Mouse (Mus musculus): ENCODE data around the gene Rhd. TPM values are rescaled to one million over a fixed set of nuclear protein-coding genes. Genes with fewer than 3 reads are reported as not detected.
A peak's percentile ranks its signal among the peaks of the same experiment; 100 is the strongest.

Gene Rhd
- polyA plus RNA-seq, 1 experiment, result 1.6 TPM

DNA sequence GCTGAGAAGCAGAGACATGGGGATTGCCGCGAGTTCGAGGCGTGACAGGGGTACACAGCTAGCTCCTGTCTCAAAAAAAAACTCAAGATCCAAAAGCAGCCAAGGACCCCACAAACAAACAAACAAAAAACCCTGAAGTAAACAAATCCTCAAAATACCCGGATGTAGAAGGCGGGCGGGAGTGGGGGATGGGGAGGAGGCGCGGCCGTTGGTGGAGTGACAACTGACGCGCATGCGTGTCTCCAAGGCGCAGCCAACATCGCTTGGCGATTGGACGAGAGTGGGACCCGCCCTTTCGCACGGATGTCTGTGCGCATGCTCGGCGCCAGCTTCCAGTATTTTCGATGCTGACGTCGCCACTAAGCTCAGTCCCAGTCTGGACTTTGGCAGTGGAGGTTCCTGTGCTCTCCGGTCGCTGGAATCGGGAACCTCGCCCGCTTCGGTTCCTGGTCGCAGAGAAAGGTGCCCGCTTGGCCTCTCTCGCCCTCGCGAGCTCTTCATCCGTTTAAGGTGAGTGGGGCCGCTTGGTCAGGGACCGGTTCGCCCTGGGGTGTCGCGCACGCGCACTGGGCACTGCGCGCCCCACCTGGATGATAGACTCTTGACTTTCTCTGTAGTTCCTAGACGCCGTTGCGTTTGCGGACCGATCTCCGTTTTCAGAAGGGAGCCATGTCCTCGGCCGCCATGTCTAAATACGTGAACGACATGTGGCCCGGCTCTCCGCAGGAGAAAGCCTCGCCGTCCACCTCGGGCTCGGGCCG is 59.1 kb downstream of the Rhd start, which contains the start of gene Rsrp1:
Gene Rsrp1 (plus strand): TSS at position 335 of the 761 bp plus-strand sequence.
- peak within 1 kb of the TSS; percentile 94 for H3K4me3 ChIP-seq (ENCODE audit: control insufficient read depth, low read depth, low read length)
- 0 out of 2 replicates have a peak, but pooled peaks have one; percentile 2 for TF ChIP-seq CTCF (IDR thresholded peaks at IDR 0.05; ENCODE audit: control insufficient read depth, insufficient read depth, insufficient replicate concordance, low read depth, low read length)
- peak; percentile 100 for TF ChIP-seq POLR2A (IDR thresholded peaks at IDR 0.05; ENCODE audit: control insufficient read depth, low read depth, low read length)
- peak within 1 kb of the TSS; percentile 98 for H3K27ac ChIP-seq (ENCODE audit: control insufficient read depth, insufficient read depth, low read depth, low read length)
- peaks cover 10% of the 10 kb centered on the region for H3K4me1 ChIP-seq (ENCODE audit: control insufficient read depth, insufficient read depth, low read length)
- peaks cover 8% of the 10 kb centered on the region for H3K36me3 ChIP-seq (ENCODE audit: control insufficient read depth, insufficient read depth, low read length)
- no peaks in the 10 kb centered on the region for H3K27me3 ChIP-seq (ENCODE audit: control insufficient read depth, insufficient read depth, low read length)

DNA sequence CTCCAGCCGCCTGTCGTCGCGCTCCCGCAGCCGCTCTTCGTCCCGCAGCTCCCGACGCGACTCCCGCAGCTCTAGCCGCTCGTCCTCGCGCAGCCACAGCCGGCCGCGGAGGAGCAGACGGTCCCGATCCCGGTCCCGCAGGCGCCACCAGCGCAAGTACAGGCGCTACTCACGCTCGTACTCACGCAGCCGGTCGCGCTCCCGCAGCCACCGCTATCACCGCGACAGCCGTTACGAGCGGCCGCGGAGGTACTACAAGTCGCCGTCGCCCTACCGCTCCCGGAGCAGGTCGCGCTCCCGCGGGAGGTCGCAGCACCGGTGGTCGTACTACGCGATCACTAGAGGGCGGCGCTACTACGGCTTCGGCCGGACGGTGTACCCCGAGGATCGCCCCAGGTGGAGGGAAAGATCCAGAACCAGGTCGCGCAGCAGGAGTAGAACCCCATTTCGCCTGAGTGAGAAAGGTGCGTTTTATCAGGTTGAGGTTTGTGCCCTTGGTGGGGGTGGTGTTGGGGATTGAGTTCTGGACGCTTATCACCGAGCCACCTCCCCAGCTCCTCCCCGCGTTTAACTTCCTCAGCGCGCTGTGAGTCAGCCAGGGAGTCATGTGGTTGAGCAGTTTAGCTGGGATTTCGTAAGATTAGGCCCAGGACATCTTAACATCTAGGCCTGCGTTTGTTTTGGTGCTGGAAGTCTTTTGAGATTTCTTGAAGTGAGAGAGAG is 59.8 kb downstream of the Rhd start:
- peak overlapping the region; percentile 97 for H3K27ac ChIP-seq (ENCODE audit: control insufficient read depth, insufficient read depth, low read depth, low read length)
- TF ChIP-seq CTCF (IDR thresholded peaks at IDR 0.05; ENCODE audit: control insufficient read depth, insufficient read depth, insufficient replicate concordance, low read depth, low read length), result no peak
- no peak; the same call in 1 of the 2 replicates for TF ChIP-seq POLR2A (IDR thresholded peaks at IDR 0.05; ENCODE audit: control insufficient read depth, low read depth, low read length)
- H3K36me3 ChIP-seq (ENCODE audit: control insufficient read depth, insufficient read depth, low read length), result peaks cover 8% of the 10 kb centered on the region
- H3K4me3 ChIP-seq (ENCODE audit: control insufficient read depth, low read depth, low read length), result peak overlapping the region; percentile 94
- peaks cover 8% of the 10 kb centered on the region for H3K4me1 ChIP-seq (ENCODE audit: control insufficient read depth, insufficient read depth, low read length)
- H3K27me3 ChIP-seq (ENCODE audit: control insufficient read depth, insufficient read depth, low read length), result no peaks in the 10 kb centered on the region

DNA sequence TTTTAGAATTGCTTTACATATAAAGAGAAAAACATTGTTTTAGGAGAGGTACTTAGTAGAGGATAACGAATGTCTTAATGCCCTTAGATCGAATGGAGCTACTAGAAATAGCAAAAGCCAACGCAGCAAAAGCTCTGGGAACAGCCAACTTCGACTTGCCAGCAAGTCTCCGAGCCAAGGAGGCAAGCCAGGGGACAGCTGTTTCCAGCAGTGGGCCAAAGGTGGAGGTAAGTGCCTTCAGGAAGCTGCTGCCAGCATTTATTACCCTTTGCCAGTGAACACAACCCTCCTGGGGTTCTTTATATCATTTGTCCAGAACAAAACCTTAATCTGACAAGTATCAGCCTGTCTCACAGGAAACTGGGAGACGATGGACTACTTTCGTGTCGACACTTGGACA is 60.9 kb downstream of the Rhd start:
- TF ChIP-seq POLR2A (IDR thresholded peaks at IDR 0.05; ENCODE audit: control insufficient read depth, low read depth, low read length), result no peak
- TF ChIP-seq CTCF (IDR thresholded peaks at IDR 0.05; ENCODE audit: control insufficient read depth, insufficient read depth, insufficient replicate concordance, low read depth, low read length), result no peak
- H3K4me3 ChIP-seq (ENCODE audit: control insufficient read depth, low read depth, low read length), result peak overlapping the region; percentile 66
- H3K36me3 ChIP-seq (ENCODE audit: control insufficient read depth, insufficient read depth, low read length), result peaks cover 8% of the 10 kb centered on the region
- H3K4me1 ChIP-seq (ENCODE audit: control insufficient read depth, insufficient read depth, low read length), result peaks cover 6% of the 10 kb centered on the region
- no peak overlapping the region for H3K27ac ChIP-seq (ENCODE audit: control insufficient read depth, insufficient read depth, low read depth, low read length)
- H3K27me3 ChIP-seq (ENCODE audit: control insufficient read depth, insufficient read depth, low read length), result no peaks in the 10 kb centered on the region

DNA sequence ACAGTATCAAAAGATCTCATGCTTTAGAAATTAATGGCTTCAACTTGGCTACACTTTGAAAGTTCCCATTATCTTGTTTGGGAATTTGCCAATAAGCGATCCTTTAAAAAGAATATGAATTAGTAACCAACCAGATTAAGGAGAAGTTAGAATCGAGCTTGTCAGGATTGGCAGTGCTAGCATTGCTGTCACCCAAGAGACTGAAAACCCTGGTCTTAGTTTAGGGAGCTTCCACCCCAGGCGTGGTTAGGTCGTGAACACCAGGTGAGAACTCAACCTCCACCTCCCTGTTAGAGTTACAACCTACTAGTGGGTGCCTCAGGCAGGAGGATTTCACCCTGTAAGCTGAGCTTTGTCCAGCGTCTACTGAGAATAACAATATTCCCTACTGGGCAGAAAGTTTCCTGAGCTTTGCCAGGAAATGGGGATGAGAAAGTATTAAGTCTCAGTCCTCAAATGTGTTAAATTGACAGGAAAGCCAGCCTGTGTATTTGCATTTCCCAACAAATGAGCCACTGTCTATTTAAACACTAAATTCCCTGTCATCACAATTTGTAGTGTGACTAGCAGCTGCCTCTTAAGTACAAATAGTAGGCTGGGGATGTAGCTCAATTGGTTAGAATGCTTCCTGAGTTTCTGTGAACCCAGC is 63.6 kb downstream of the Rhd start:
- H3K4me3 ChIP-seq (ENCODE audit: control insufficient read depth, low read depth, low read length), result no peak overlapping the region
- no peak for TF ChIP-seq POLR2A (IDR thresholded peaks at IDR 0.05; ENCODE audit: control insufficient read depth, low read depth, low read length)
- no peak for TF ChIP-seq CTCF (IDR thresholded peaks at IDR 0.05; ENCODE audit: control insufficient read depth, insufficient read depth, insufficient replicate concordance, low read depth, low read length)
- H3K4me1 ChIP-seq (ENCODE audit: control insufficient read depth, insufficient read depth, low read length), result no peaks in the 10 kb centered on the region
- no peak overlapping the region for H3K27ac ChIP-seq (ENCODE audit: control insufficient read depth, insufficient read depth, low read depth, low read length)
- peaks cover 8% of the 10 kb centered on the region for H3K36me3 ChIP-seq (ENCODE audit: control insufficient read depth, insufficient read depth, low read length)
- H3K27me3 ChIP-seq (ENCODE audit: control insufficient read depth, insufficient read depth, low read length), result no peaks in the 10 kb centered on the region

DNA sequence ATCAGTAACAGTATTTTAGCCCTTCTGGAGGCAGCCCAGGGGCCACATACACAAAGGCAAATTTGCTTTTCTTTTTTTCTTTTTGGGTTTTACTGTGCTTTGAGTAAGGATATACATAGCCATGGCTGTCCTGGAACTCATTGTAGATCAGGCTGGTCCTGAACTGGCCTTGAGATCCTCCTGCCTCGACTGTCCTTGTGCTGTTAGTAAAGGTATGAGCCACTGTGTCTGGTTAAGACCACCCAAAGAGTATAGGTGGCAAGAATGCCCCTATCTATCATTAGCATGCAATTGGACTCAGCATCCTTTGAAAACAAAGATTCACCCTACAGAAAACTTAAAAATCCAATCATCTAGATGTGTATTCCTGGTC is 64.1 kb downstream of the Rhd start:
- Histone ChIP-seq H3K36me3 (ENCODE audit: control insufficient read depth, insufficient read depth, low read length) (peaks cover 8% of the 10 kb centered on the region), H3K4me3 (ENCODE audit: control insufficient read depth, low read depth, low read length) (no peak overlapping the region), H3K27ac (ENCODE audit: control insufficient read depth, insufficient read depth, low read depth, low read length) (no peak overlapping the region), H3K4me1 (ENCODE audit: control insufficient read depth, insufficient read depth, low read length) (no peaks in the 10 kb centered on the region), H3K27me3 (ENCODE audit: control insufficient read depth, insufficient read depth, low read length) (no peaks in the 10 kb centered on the region)
- no peak for TF ChIP-seq CTCF (IDR thresholded peaks at IDR 0.05; ENCODE audit: control insufficient read depth, insufficient read depth, insufficient replicate concordance, low read depth, low read length)
- no peak; the same call in 1 of the 2 replicates for TF ChIP-seq POLR2A (IDR thresholded peaks at IDR 0.05; ENCODE audit: control insufficient read depth, low read depth, low read length)

DNA sequence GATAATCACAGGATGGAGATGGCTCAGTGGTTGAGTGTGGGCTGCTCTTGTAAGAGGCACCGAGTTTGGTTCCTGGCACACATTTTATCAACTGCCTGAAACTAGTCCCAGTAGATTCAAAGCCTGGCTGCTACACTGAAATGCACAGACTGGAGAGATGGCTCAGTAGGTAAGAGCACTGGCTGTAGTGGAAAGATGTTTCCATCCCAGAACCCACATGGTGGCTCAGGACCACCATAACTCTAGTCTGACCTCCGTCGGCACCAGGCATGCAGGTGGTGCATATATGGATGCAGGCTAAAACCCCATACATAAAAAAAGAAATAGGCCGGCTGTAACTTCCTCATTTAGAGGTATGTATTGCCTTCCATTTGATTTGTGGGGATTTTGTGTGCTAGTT is 65.2 kb downstream of the Rhd start:
- peaks cover 5% of the 10 kb centered on the region for H3K36me3 ChIP-seq (ENCODE audit: control insufficient read depth, insufficient read depth, low read length)
- TF ChIP-seq CTCF (IDR thresholded peaks at IDR 0.05; ENCODE audit: control insufficient read depth, insufficient read depth, insufficient replicate concordance, low read depth, low read length) (no peak), POLR2A (IDR thresholded peaks at IDR 0.05; ENCODE audit: control insufficient read depth, low read depth, low read length) (no peak)
- H3K4me1 ChIP-seq (ENCODE audit: control insufficient read depth, insufficient read depth, low read length), result no peaks in the 10 kb centered on the region
- no peak overlapping the region for H3K27ac ChIP-seq (ENCODE audit: control insufficient read depth, insufficient read depth, low read depth, low read length)
- no peak overlapping the region for H3K4me3 ChIP-seq (ENCODE audit: control insufficient read depth, low read depth, low read length)
- H3K27me3 ChIP-seq (ENCODE audit: control insufficient read depth, insufficient read depth, low read length), result no peaks in the 10 kb centered on the region

DNA sequence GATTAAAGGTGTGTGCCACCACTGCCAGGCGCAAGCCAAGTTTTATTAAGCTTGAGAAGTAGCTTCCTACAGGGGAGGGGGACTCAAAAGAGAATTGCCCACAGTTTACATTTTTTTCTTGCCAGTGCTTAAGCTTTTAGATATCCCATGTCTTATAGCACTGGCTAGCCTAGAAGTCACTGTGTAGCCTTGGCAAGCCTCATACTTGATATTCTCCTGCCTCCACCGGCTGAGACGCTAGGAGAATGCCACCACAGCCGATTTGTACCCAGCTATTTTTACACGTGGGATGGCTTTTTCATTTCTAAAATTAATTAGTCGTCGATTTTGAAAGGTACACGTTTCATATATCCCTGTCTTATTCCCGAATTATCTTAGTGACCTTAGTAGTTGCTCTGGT is 65.9 kb downstream of the Rhd start:
- no peak overlapping the region for H3K27ac ChIP-seq (ENCODE audit: control insufficient read depth, insufficient read depth, low read depth, low read length)
- peak overlapping the region; percentile 97 for H3K4me3 ChIP-seq (ENCODE audit: control insufficient read depth, low read depth, low read length)
- H3K27me3 ChIP-seq (ENCODE audit: control insufficient read depth, insufficient read depth, low read length), result no peaks in the 10 kb centered on the region
- H3K36me3 ChIP-seq (ENCODE audit: control insufficient read depth, insufficient read depth, low read length), result peaks cover 5% of the 10 kb centered on the region
- no peak for TF ChIP-seq POLR2A (IDR thresholded peaks at IDR 0.05; ENCODE audit: control insufficient read depth, low read depth, low read length)
- no peak for TF ChIP-seq CTCF (IDR thresholded peaks at IDR 0.05; ENCODE audit: control insufficient read depth, insufficient read depth, insufficient replicate concordance, low read depth, low read length)
- H3K4me1 ChIP-seq (ENCODE audit: control insufficient read depth, insufficient read depth, low read length), result no peaks in the 10 kb centered on the region
